Mouse (Mus musculus): Measurements from ENCODE around the gene Tigd4.

The Tigd4 gene

DNA sequence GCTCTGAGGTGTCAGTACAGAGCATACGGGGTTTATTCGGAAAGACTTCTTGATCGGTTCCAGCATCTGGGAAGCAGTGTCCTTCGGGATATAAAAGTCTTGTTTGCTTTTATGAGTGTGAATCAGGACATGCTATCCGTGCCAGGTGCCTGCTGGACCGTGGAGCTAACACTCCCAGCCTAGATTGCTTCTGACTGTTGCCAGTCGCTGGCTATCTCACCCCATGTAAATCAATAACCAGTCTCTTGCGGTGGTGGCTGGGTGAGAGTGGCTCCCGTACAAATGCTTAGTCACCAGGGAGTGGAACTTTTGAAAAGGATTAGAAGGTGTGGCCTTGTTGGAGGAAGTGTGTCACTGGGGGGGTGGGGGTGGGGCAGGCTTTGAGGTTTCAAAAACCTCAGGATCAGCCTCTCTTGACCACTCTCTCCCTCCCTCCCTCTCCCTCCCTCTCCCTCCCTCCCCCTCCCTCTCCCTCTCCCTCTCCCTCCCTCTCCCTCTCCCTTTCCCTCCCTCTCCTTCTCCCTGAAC, 16.9 kb downstream of the Tigd4 start:
- no peak for DNase-seq (ENCODE audit: low spot score in 2 of 2)

DNA sequence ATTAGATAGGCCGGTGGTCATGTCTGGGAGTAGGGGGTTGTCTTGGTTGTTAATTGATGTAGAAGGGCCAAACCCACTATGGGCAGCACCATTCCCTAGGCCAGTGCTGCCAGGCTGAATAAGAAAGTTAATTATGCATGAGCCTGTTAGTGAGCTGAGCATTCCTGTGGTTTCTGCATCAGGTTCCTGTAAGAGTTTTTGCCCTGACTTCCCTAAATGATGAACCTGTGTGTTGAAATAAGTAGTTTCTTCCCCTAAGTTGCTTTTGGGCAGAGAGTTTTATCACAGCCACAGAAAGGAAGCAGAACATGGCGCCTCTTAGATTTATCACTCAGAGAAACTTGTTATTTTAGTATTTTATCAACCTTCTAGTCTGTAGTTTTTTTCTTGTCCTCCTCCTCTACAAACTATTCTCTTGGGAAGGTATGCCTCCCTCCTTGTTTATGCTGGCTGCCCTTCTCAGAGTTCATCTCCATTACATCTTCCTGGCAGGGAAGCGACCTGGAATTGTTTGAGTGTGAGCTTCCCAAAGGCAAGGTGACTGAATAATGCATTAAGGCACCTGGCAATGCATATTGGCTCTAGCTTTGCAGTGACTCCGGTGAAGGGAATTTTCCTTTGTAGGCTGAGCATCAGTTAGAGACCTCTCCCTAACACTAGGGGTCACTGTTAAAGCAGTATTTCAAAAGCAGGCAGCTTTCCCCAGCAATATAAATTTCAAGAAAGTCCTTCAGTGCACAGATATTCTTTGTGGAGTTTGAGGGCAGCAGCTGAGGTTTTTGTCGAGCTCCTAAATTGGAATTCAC, 21.9 kb downstream of the Tigd4 start:
- DNase-seq (ENCODE audit: low spot score in 2 of 2) = no peak

GRCm38 (mm10) chr3:84615856-84616225, 22.5 kb downstream of the Tigd4 start:
- DNase-seq (ENCODE audit: low spot score in 2 of 2) = no peak

DNA sequence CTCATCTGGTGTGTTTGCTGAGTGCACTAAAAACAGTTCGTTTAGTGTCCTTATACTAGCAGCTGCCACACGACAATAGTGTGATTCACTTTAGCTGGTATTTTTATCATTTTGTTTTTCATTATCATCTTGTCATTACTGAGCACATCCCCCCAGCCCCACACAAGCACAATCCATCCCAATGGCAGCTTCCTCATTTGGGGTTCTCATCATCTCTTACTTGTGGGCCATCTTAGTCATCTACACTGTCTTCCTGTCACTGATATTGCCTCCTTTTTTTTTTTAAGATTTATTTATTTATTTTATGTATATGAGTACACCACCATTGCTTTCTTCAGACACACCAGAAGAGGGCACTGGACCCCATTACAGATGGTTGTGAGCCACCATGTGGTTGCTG, 25.3 kb downstream of the Tigd4 start:
- DNase-seq (ENCODE audit: low spot score in 2 of 2) = no peak

DNA sequence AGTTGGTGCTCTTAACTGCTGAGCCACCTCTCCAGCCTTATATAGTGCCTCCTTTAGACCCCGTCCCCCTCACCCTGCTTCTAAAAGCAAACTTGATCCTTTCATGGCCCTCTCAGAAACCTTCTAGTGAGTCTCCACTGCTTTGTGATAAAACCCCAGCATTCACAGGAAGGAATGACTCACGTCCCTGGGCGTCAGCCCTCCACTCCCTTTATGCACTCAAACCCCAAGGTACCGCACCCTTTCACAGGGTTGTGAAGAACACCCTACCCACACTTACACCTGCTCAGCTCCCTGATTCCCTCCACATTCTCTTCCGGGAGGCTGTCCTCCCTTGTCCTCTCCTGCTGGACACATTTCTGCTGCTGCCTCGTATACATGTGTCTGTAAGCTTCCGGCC, 25.7 kb downstream of the Tigd4 start:
- no peak for DNase-seq (ENCODE audit: low spot score in 2 of 2)

DNA sequence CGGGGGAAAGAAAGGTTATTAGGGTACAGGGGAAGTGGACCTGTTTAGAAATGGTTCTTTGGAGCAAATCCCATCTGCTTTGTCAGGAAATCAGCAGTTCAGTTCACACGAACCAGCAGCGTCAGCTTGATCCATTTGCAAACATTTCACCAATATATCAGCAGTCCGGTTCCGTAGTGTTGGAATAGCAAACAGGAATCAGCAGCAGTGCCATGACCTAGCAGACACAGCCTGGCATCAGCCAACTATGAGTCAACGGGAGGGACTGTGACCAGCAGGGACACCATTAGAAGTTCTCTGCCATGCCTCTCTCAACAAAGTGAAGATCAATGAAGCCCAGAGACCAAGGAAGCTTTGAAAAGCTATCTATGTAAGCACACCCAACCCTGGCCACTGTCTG, 26.4 kb downstream of the Tigd4 start:
- no peak for DNase-seq (ENCODE audit: low spot score in 2 of 2)

DNA sequence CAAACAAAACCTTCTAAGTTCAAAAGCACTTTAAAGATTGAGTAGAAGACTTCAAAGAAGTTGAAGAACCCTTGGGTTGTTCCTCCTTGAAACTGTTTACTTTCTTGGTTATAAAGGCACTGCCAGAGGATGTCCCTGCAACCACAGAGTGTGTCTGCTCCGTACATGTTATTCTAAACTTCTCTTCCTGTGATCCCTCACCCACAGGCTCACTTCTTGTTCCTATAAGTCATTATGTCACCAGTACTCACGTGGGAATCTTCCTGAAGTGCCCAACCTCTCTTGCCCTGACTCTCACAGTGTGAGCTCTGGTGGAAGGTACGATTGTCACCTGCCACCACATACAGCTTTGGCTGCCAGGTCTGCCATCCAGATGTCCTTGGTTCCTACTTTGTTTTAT, 28.7 kb downstream of the Tigd4 start:
- DNase-seq (ENCODE audit: low spot score in 2 of 2) = no peak

- no peak for DNase-seq (ENCODE audit: low spot score in 2 of 2)
These were observed 38.2 kb downstream of the Tigd4 start for GRCm38 (mm10) chr3:84631586-84631985.

DNA sequence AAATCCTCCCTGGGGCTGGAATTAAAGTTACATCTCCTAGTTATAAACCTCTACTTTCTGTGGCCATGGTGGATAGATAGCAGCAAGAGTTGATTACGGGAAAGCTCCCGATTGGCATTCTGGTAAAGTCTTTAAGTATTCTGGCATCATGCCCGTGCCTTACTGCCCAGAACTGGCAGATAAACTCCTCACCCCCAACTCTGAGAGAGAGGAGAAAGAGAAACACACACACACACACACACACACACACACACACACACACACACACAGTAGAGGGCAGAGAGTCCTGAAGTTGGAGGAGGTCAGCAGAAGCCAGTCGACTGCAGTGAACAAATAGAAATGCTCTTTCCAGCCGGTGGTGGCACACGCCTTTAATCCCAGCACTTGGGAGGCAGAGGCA, 43.7 kb downstream of the Tigd4 start:
- DNase-seq (ENCODE audit: low spot score in 2 of 2) = no peak

GRCm38 (mm10) chr3:84637890-84638578, 44.7 kb downstream of the Tigd4 start:
- DNase-seq (ENCODE audit: low spot score in 2 of 2) = no peak

DNA sequence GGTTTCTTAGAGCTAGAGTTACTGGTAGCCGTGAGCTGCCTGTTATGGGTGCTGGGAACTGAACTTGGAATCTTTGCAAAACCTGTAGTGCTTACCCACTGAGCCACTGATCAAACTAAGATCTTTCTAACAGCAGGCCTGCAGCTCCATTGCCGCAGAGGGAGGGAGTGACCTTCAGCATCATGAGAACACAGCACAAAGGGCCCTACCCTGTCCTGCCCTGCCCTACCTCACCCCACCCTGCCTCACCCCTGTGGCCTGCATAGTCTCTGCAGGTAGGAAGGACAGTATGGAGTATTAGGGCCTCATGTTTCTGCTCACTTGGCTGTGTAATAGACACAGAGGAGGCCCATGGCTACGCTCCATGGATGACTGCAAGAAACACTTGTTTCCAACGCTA, 45.5 kb downstream of the Tigd4 start:
- DNase-seq (ENCODE audit: low spot score in 2 of 2) = no peak

DNA sequence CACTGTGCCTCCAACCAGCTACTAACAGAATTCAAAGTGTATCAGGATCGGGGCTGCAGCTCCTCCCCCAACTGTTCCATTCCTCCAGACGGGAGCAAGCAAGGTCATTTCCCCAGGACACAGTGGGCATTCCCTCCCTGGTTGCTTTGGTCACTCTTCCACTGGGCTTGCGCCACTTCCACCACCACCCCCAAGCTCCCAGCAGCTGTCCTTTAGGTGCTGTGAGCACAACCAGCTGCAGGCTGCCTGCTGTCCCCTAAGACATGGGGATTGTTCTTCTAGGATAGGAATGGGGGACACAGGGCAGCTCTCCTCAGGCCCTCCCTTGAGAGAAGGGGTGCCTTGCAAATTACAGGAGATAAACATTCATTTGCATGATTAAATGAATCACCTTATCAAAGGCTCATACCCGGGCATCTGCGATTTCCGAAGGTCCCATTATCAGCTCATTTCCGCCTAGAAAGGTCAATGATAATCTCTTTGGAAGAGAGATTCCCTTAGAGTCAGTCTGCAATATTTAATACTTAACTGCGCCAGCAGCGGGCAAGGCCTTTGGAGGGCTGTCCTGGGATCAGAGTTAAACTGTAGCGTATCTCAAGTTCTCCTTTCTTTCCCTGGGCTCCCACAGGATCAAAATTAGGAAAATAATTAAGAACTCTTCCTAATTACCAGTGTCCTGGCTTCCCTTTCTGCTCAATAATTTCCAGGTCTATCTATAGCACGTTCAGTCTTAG, 46.6 kb downstream of the Tigd4 start:
- no peak for DNase-seq (ENCODE audit: low spot score in 2 of 2)

- no peak for DNase-seq (ENCODE audit: low spot score in 2 of 2)
These were observed 47.2 kb downstream of the Tigd4 start for GRCm38 (mm10) chr3:84640536-84640935.

GRCm38 (mm10) chr3:84641391-84641790, 48.0 kb downstream of the Tigd4 start:
- DNase-seq (ENCODE audit: low spot score in 2 of 2) = no peak

- DNase-seq (ENCODE audit: low spot score in 2 of 2) = no peak
These were observed 49.6 kb downstream of the Tigd4 start for GRCm38 (mm10) chr3:84642942-84643341.

GRCm38 (mm10) chr3:84645156-84646006, 52.0 kb downstream of the Tigd4 start:
- peak in 1 of 2 experiments; percentile 61 for DNase-seq (ENCODE audit: low spot score in 2 of 2)

DNA sequence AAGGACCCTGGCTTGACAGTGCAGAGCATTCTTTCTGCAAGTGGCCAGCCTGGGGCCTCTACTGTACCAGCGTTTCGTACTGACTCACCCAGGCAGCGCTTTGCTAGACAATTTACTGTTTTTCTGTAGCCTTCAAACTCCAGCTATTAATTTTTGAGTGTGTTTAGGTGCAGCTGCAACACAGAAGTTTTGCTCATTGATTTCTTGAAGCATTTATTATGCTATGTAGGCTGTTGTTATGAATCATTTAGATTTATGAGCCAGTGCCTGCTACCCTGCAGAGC, 52.6 kb downstream of the Tigd4 start:
- DNase-seq (ENCODE audit: low spot score in 2 of 2) = no peak

GRCm38 (mm10) chr3:84646331-84646845, 53.0 kb downstream of the Tigd4 start:
- DNase-seq (ENCODE audit: low spot score in 2 of 2) = no peak

Measured in spleen, postnatal 4 days (tissue).